Mouse (Mus musculus) stomach, postnatal 0 days (tissue): ENCODE results near the gene Prrg2.

ENCODE experiments used
- CTCF ChIP-seq: IDR thresholded peaks from 2 replicates; pipeline ENCODE4 v1.5.1; 2016; ENCODE audit warnings: antibody characterized with exemption, low read depth, mild to moderate bottlenecking, moderate library complexity
- EP300 ChIP-seq: optimal IDR thresholded peaks from 2 replicates; pipeline ENCODE3; 2016; ENCODE audit warnings: antibody characterized with exemption

DNA sequence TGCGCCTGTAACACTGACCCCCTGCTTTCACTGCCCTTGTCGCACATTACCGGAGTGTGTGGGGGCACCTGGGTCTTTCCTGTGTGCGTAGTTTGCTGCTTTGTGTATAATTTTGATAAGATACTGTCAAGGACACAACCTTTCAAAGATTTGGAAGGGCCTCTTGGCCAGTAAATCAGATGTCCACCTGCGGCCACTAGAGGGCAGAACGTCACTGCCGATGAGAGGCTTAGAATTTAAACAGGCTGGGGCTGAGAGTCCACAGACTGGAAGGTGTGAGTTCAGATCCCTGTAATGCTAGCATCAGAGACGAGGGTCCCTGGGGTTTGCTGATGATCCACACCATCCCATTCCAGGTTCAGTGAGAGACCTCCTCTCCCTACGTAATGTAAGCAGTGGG lies 16.0 kb upstream of the Prrg2 start:
- TF ChIP-seq CTCF (peak; percentile 90), EP300 (no peak)
